Mouse (Mus musculus) regulatory T cell (primary cell): ENCODE measurements around the gene Gm11027.

Source experiments
- in situ Hi-C: fragments of 300-600 bp; cut with MboI, MseI; formaldehyde crosslinking; loops from one replicate; pipeline ENCODE4 v1.15.1; 2025; ENCODE audit warnings: high pct_unique_total_duplicates

Gm11027 gene

GRCm38 (mm10) chr12:116279181-116279580, 4.0 kb downstream of the Gm11027 start:
- in situ Hi-C loops: loop anchor here (25.0 kb wide), 1 partner anchor 1558 kb away; no protein-coding TSS in a partner anchor

DNA sequence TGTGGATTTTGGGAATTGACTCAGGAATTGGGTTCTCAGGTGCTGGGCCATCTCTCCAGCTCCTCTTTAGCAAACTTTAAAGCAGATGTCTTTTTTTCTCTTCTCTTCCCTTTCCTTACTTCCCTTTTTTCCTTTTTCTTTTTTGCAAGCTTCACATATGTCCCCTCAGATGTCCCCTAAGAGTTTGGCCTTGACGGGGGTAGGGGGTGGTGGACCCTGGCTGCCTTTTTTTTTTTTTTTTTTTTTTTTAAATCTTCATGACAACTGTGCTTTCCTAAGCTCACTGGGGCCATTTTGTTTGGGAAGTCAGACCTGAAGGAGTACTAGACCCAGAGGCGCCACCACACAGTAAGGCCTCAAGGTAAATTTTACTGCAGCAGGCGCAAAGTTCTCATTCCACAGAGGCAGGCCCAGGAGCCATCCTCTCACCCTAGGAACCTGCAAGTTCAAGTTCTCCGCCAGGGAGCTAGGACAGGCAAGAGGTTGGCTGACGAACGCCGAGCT, 5.0 kb downstream of the Gm11027 start:
- in situ Hi-C loops: loop anchor here (5.0 to 25.0 kb wide), 2 partner anchors 122 to 1557 kb away; no protein-coding TSS in a partner anchor

DNA sequence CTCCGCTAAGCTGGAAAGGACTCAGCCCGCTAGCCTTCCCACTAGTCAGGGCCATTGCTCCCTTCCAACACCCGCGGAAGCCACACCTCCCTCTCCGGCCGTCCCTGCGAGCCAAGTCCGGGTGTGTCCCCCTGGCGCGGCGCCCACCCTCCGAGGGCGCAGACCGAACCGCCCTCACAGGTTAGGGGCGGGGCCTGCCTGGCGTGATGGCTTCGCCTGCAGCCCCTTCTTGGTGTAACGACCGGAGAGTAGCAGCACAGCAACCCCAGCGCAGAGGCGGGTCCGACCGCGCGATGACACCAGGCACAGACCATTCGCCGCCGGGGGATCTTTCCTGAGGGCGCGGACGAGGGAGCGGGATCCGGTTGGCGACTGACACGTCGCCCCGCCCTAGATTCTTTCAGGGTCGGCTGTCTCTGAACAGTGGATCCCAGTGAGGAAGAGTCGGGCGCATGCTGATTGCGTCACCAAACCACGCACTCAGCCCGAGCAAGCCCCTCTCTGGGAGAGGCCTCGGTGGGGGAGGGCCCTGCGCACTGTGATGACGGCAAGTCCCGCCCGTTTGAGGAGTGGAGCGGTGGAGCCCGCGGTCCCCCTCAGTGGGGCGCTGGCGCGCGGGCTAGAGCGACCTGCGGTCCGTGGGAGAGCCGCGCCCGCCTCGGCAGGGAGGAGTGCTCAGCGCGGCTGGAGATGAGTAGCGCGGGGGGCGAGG, 5.6 kb downstream of the Gm11027 start, which contains the start of gene Esyt2:
TSS of gene Esyt2 (plus strand) at position 544 of the 712 bp plus-strand sequence.
- in situ Hi-C loops: loop anchor here (5.0 to 25.0 kb wide), 2 partner anchors 121 to 1556 kb away; no protein-coding TSS in a partner anchor

DNA sequence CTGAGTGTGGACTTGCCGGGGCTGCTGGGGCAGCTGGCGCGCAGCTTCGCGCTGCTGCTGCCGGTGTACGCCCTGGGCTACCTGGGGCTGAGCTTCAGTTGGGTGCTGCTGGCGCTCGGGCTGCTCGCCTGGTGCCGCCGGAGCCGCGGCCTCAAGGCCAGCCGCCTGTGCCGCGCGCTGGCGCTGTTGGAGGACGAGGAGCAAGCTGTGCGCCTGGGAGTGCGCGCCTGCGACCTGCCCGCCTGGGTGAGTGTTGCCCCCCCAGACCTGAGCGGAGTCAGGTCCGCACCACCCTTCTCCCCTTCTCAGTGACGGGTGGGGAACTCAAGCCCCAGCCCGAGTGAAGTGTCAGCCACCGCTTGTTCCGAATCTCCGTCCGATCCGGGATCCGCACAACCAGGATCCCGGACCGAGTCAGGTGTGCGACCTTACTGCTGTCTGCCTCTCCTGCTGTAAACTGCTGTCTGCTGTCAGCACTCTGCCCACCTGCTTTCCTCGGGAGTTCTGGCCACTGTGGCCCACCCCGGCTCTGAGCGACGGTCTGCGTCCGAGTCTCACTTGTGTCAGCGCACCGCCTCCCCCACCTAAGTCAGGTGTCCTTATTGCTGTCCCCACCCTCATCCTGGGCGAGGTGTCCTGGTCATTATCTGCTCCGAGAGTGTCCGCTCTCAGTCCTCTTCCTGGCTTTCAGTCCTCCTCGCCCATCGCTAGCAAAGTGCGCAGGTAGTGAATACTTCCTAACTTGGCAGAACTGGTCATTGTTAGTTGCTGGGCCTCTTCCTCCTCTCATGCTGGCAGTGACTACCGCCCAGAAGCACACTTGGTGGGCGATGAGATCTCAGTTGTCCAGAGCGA, 6.5 kb downstream of the Gm11027 start:
- in situ Hi-C loops: loop anchor here (5.0 to 25.0 kb wide), 2 partner anchors 121 to 1556 kb away; no protein-coding TSS in a partner anchor

GRCm38 (mm10) chr12:116282856-116283255, 7.7 kb downstream of the Gm11027 start:
- in situ Hi-C loops: loop anchor here (5.0 to 25.0 kb wide), 2 partner anchors 119 to 1554 kb away; no protein-coding TSS in a partner anchor

GRCm38 (mm10) chr12:116283511-116283910, 8.3 kb downstream of the Gm11027 start:
- in situ Hi-C loops: loop anchor here (5.0 to 25.0 kb wide), 2 partner anchors 119 to 1554 kb away; no protein-coding TSS in a partner anchor

DNA sequence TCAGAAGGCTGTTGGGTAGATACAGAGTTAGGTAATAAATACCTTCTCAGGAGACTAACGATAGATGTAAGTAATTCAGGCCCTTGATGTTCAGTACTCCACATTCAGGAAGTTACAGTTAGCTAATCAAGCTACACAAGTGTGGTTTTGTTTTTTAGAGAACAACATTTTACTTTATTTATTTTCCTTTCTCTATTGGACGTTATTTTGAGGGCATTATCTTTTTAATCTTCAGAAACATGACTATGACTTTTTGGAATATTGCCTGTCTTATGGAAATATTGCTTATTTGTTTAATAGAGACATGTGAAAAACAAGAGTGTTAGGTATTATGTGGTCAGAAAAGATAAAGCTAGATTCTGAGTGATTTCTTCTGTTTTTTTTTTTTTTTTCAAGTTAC, 18.0 kb downstream of the Gm11027 start:
- in situ Hi-C loops: loop anchor here (25.0 kb wide), 1 partner anchor 1544 kb away; no protein-coding TSS in a partner anchor

DNA sequence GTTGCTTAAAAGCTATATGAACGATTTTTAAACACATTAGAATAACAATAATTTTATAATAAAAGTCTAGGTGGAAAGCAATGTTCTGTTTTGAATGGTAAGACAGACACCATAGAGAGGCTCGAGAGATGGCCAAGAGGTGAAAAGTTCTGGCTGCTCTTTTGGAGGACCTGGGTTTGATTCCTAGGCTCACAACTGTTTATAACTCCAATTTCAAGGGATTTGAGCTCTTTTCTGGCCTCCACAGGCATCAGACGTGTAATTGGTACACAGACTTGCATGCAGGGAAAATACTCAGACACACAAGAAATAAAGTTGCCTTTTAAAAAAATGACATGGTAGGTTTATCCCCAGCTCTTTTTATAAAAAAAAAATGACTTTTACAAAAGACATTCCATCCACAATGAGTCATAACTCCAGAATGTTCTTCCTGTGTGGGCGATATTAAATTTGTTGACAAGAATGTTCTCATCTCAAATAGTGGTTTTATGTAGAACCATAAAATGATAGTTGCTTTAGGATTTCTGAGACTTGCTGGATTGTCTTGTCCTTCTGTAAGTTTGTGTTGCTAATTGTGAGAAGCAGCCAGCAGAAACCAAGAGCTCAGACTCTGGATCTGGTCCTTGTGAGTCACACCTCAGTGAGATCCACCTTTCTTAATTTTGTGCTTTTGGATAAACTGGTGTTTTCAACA, 18.6 kb downstream of the Gm11027 start:
- in situ Hi-C loops: loop anchor here (25.0 kb wide), 1 partner anchor 1544 kb away; no protein-coding TSS in a partner anchor

- in situ Hi-C loops: loop anchor here (25.0 kb wide), 1 partner anchor 1537 kb away; no protein-coding TSS in a partner anchor
Measured at GRCm38 (mm10) chr12:116299906-116300305, 24.7 kb downstream of the Gm11027 start.

- in situ Hi-C loops: no loop called here
Measured at GRCm38 (mm10) chr12:116302181-116302580, 27.0 kb downstream of the Gm11027 start.

DNA sequence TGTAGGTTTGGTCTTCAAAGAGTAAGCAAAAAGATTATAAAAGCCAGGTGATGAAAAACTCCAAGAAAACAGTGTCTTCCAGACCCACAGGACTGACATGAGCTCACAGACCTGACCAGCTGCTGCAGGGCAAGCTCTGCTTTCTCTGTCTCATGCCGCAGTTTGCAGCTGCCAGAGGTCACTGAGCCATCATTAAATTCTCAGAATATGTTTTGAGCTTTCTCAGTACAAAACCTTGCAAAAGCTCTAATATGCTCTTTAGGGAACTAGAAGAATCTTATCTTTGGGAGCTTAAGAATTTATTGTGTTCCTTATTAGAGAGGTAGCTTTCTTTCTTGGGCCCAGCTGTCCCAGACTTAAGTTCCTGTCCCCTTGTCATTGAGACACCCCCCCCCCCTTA, 30.9 kb downstream of the Gm11027 start:
- in situ Hi-C loops: no loop called here

- in situ Hi-C loops: no loop called here
Measured at GRCm38 (mm10) chr12:116307870-116308269, 32.7 kb downstream of the Gm11027 start.

- in situ Hi-C loops: no loop called here
Measured at GRCm38 (mm10) chr12:116308612-116309011, 33.4 kb downstream of the Gm11027 start.

DNA sequence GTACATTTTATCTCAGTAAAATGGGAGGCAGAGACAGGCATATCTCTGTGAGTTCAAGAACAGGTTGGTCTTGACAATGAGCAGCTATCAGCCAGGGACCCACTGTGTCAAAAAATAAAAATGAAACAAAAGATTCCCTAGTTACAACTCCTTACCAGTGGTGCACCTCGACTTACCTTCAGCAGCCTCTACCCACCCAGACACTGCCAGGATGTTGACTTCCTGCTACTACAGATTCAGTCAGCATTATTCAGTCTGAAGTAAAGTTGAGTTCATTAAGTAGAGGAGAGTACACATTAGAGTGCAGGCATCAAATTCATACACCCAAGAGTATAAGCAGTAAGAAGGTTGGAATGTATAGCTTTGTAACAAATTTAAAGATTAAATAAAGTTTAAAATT, 38.6 kb downstream of the Gm11027 start:
- in situ Hi-C loops: no loop called here

DNA sequence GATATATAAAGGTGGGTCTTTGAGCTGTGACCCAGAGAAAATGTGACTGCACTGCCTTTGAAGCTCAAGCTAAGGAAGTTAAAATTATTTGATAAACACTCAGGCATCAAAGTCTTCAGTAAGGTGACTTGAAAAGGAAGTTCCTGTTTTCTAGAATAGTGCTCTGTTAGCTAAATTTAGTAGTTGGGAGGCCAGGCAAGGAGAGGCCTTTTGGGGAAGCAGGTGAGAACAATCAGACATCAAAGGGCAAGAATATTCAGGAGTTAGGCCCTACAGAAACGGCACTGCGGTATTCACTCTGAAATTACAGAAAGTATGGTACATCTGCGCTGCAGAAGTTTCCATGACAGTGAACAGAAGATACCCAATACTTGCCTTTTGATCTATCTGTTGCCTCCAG, 40.3 kb downstream of the Gm11027 start:
- in situ Hi-C loops: no loop called here

GRCm38 (mm10) chr12:116317818-116318217, 42.6 kb downstream of the Gm11027 start:
- in situ Hi-C loops: no loop called here
